Mouse (Mus musculus) midbrain, embryonic 11.5 days (tissue): ENCODE data around the gene Iqck. TPM values are rescaled to one million over a fixed set of nuclear protein-coding genes. Genes with fewer than 3 reads are reported as not detected.

Experiments
- ATAC-seq: fragments of 200-750 bp; cut with Nextera tagmentation; 2 replicates; pipeline ENCODE4 v1.8.0; 2017; ENCODE audit warnings: moderate TSS enrichment, moderate library complexity; ENCODE audit not compliant: low FRiP score
- DNase-seq: peaks from one replicate; pipeline ENCODE4 v3.0.0; 2015; ENCODE audit warnings: low spot score; ENCODE audit errors: missing footprints
- H3K27ac ChIP-seq: fragments of 300-500 bp; sonication (generic); 2 replicates; pipeline ENCODE4 v1.5.1; 2014; ENCODE audit warnings: low read depth, low read length
- H3K27me3 ChIP-seq: fragments of 300-500 bp; sonication (generic); 2 replicates; pipeline ENCODE4 v1.6.1; 2014; ENCODE audit warnings: mild to moderate bottlenecking, low read length, moderate library complexity, mixed read lengths; ENCODE audit not compliant: control insufficient read depth, insufficient read depth
- H3K36me3 ChIP-seq: fragments of 300-500 bp; sonication (generic); 2 replicates; pipeline ENCODE4 v1.6.1; 2014; ENCODE audit warnings: mild to moderate bottlenecking, low read length, moderate library complexity, mixed read lengths; ENCODE audit not compliant: control insufficient read depth, insufficient read depth
- H3K4me1 ChIP-seq: fragments of 300-500 bp; sonication (generic); 2 replicates; pipeline ENCODE4 v1.6.1; 2014; ENCODE audit warnings: low read length; ENCODE audit not compliant: control insufficient read depth, insufficient read depth
- H3K4me2 ChIP-seq: fragments of 300-500 bp; sonication (generic); 2 replicates; pipeline ENCODE4 v1.6.1; 2014; ENCODE audit warnings: mild to moderate bottlenecking, moderate library complexity
- H3K4me3 ChIP-seq: fragments of 300-500 bp; sonication (generic); 2 replicates; pipeline ENCODE4 v1.5.1; 2014; ENCODE audit warnings: low read depth, low read length
- H3K9ac ChIP-seq: fragments of 300-500 bp; sonication (generic); 2 replicates; pipeline ENCODE4 v1.6.1; 2014; ENCODE audit warnings: low read length
- H3K9me3 ChIP-seq: fragments of 300-500 bp; sonication (generic); 2 replicates; pipeline ENCODE4 v1.6.1; 2016; ENCODE audit warnings: low read length; ENCODE audit not compliant: control insufficient read depth
- WGBS: fragments of 180-500 bp; shearing (Covaris S2); extraction: QIAGEN DNeasy Blood & Tissue Kit; methylation state at CpG from one replicate; pipeline ENCODE4 v1.1.7; 2014; 5-methylcytosine and 5-hydroxymethylcytosine counted together
- polyA plus RNA-seq: library from polyadenylated mRNA; unstranded; fragments of >200 nt; fragmentation: Nextera tagmentation; extraction: Ambion mirVana; gene quantifications from 2 replicates; pipeline ENCODE4 v1.2.1, GENCODE M21; 2014

Gene Iqck
- polyA plus RNA-seq, 1 experiment from 2014 or later: 3.2 TPM

GRCm38 (mm10) chr7:118968870-118969269 lies 113.3 kb downstream of the Iqck start:
- ATAC-seq: no peak
- Histone ChIP-seq H3K9ac (no peak overlapping the region), H3K27ac (no peak overlapping the region), H3K27me3 (no peaks in the 10 kb centered on the region), H3K4me1 (peaks cover 11% of the 10 kb centered on the region), H3K9me3 (no peaks in the 10 kb centered on the region), H3K36me3 (peaks cover 2% of the 10 kb centered on the region; the same call in 1 of the 2 replicates), H3K4me3 (no peak overlapping the region), H3K4me2 (no peak overlapping the region)
- WGBS: 74% methylated on average over 3 of the region's 3 CpGs
- no peak for DNase-seq

- H3K9me3 ChIP-seq: no peaks in the 10 kb centered on the region
- no peak overlapping the region for H3K27ac ChIP-seq
- peaks cover 14% of the 10 kb centered on the region for H3K36me3 ChIP-seq
- H3K4me2 ChIP-seq: no peak overlapping the region
- peaks cover 19% of the 10 kb centered on the region for H3K4me1 ChIP-seq
- no peak overlapping the region for H3K9ac ChIP-seq
- no peaks in the 10 kb centered on the region for H3K27me3 ChIP-seq
- WGBS: 80% methylated on average over 8 of the region's 8 CpGs
- ATAC-seq: no peak
- no peak for DNase-seq
- no peak overlapping the region for H3K4me3 ChIP-seq
Observed at GRCm38 (mm10) chr7:118971499-118971898, 115.9 kb downstream of the Iqck start.

- Histone ChIP-seq H3K4me3 (no peak overlapping the region), H3K9me3 (no peaks in the 10 kb centered on the region), H3K27me3 (no peaks in the 10 kb centered on the region), H3K9ac (no peak overlapping the region), H3K4me2 (no peak overlapping the region), H3K36me3 (peaks cover 14% of the 10 kb centered on the region), H3K27ac (no peak overlapping the region), H3K4me1 (peaks cover 27% of the 10 kb centered on the region)
- 62% methylated on average over 5 of the region's 5 CpGs for whole genome bisulfite sequencing
- DNase-seq (no peak), ATAC-seq (peak; percentile 49)
Observed at GRCm38 (mm10) chr7:118972306-118972705, 116.8 kb downstream of the Iqck start.

GRCm38 (mm10) chr7:118973377-118973776 lies 117.8 kb downstream of the Iqck start:
- Histone ChIP-seq H3K36me3 (peaks cover 14% of the 10 kb centered on the region), H3K9ac (no peak overlapping the region), H3K4me1 (peaks cover 29% of the 10 kb centered on the region), H3K4me2 (no peak overlapping the region), H3K9me3 (no peaks in the 10 kb centered on the region), H3K27ac (no peak overlapping the region), H3K4me3 (no peak overlapping the region), H3K27me3 (no peaks in the 10 kb centered on the region)
- ATAC-seq (no peak), DNase-seq (no peak)
- WGBS: 81% methylated on average over 4 of the region's 4 CpGs

- Histone ChIP-seq H3K4me3 (no peak overlapping the region), H3K4me1 (peaks cover 29% of the 10 kb centered on the region), H3K9me3 (no peaks in the 10 kb centered on the region), H3K9ac (no peak overlapping the region), H3K27ac (no peak overlapping the region), H3K27me3 (no peaks in the 10 kb centered on the region), H3K36me3 (peaks cover 14% of the 10 kb centered on the region), H3K4me2 (no peak overlapping the region)
- ATAC-seq: no peak
- DNase-seq: no peak
- 82% methylated on average over 3 of the region's 3 CpGs for WGBS
Observed at GRCm38 (mm10) chr7:118975837-118976236, 120.3 kb downstream of the Iqck start.

GRCm38 (mm10) chr7:118976414-118977166 lies 121.0 kb downstream of the Iqck start:
- Histone ChIP-seq H3K4me3 (no peak overlapping the region), H3K4me2 (no peak overlapping the region; the same call in 1 of the 2 replicates), H3K27me3 (no peaks in the 10 kb centered on the region), H3K9me3 (no peaks in the 10 kb centered on the region), H3K36me3 (peaks cover 11% of the 10 kb centered on the region), H3K9ac (no peak overlapping the region), H3K4me1 (peaks cover 29% of the 10 kb centered on the region), H3K27ac (peak overlapping the region; percentile 3; the same call in 1 of the 2 replicates)
- DNase-seq (peak; percentile 91), ATAC-seq (peak; percentile 81)
- 21% methylated on average over 14 of the region's 14 CpGs for WGBS

- no peak overlapping the region for H3K4me3 ChIP-seq
- H3K4me1 ChIP-seq: peaks cover 29% of the 10 kb centered on the region
- H3K4me2 ChIP-seq: no peak overlapping the region
- H3K9me3 ChIP-seq: no peaks in the 10 kb centered on the region
- WGBS: 69% methylated on average over 10 of the region's 10 CpGs
- H3K27ac ChIP-seq: peak overlapping the region; percentile 3; the same call in 1 of the 2 replicates
- ATAC-seq (no peak; the same call in 1 of the 2 replicates), DNase-seq (no peak)
- H3K36me3 ChIP-seq: peaks cover 15% of the 10 kb centered on the region
- no peak overlapping the region; the same call in 1 of the 2 replicates for H3K9ac ChIP-seq
- H3K27me3 ChIP-seq: no peaks in the 10 kb centered on the region
Observed at GRCm38 (mm10) chr7:118977167-118977543, 121.6 kb downstream of the Iqck start.

- WGBS: 91% methylated on average over 7 of the region's 7 CpGs
- H3K4me1 ChIP-seq: peaks cover 18% of the 10 kb centered on the region
Observed at GRCm38 (mm10) chr7:118979121-118979520, 123.6 kb downstream of the Iqck start.

GRCm38 (mm10) chr7:118979708-118980107 lies 124.2 kb downstream of the Iqck start:
- H3K4me2 ChIP-seq: no peak overlapping the region
- H3K36me3 ChIP-seq: peaks cover 16% of the 10 kb centered on the region
- no peak for ATAC-seq
- WGBS: 89% methylated on average over 9 of the region's 9 CpGs
- H3K27me3 ChIP-seq: no peaks in the 10 kb centered on the region
- peaks cover 18% of the 10 kb centered on the region for H3K4me1 ChIP-seq
- no peak for DNase-seq
- no peak overlapping the region for H3K4me3 ChIP-seq
- no peaks in the 10 kb centered on the region for H3K9me3 ChIP-seq
- no peak overlapping the region for H3K27ac ChIP-seq
- no peak overlapping the region for H3K9ac ChIP-seq

More at GRCm38 (mm10) chr7:118979121-118979520, 123.6 kb downstream of the Iqck start:
- no peaks in the 10 kb centered on the region for H3K27me3 ChIP-seq
- H3K9ac ChIP-seq: no peak overlapping the region
- no peak overlapping the region for H3K4me2 ChIP-seq
- H3K27ac ChIP-seq: no peak overlapping the region
- H3K9me3 ChIP-seq: no peaks in the 10 kb centered on the region
- no peak overlapping the region for H3K4me3 ChIP-seq
- ATAC-seq: no peak
- DNase-seq: no peak
- peaks cover 17% of the 10 kb centered on the region for H3K36me3 ChIP-seq
